Mouse (Mus musculus) midbrain, embryonic 15.5 days (tissue): ENCODE results near the gene Gm3239. TPM values are rescaled to one million over a fixed set of nuclear protein-coding genes. Genes with fewer than 3 reads are reported as not detected.
"Not testable (repeated sequence)": the region's sequence is repeated elsewhere in the genome, so short reads cannot be mapped to it uniquely, and the experiment has no call there.

Source experiments
- ATAC-seq: fragments of 200-750 bp; cut with Nextera tagmentation; replicated peaks from 2 replicates; pipeline ENCODE4 v1.8.0; 2017; ENCODE audit warnings: moderate TSS enrichment
- H3K27ac ChIP-seq: fragments of 300-500 bp; sonication (generic); 2 replicates; pipeline ENCODE4 v1.5.1; 2015; ENCODE audit warnings: mild to moderate bottlenecking, inconsistent platforms
- H3K27me3 ChIP-seq: fragments of 300-500 bp; sonication (generic); replicated peaks from 2 replicates; pipeline ENCODE4 v1.6.1; 2015; ENCODE audit warnings: inconsistent platforms
- H3K36me3 ChIP-seq: fragments of 300-500 bp; sonication (generic); replicated peaks from 2 replicates; pipeline ENCODE4 v1.6.1; 2015; ENCODE audit warnings: inconsistent platforms
- H3K4me1 ChIP-seq: fragments of 300-500 bp; sonication (generic); 2 replicates; pipeline ENCODE4 v1.6.1; 2015; ENCODE audit warnings: inconsistent platforms
- H3K4me2 ChIP-seq: fragments of 300-500 bp; sonication (generic); 2 replicates; pipeline ENCODE4 v1.6.1; 2015; ENCODE audit warnings: inconsistent platforms, mild to moderate bottlenecking, moderate library complexity
- H3K4me3 ChIP-seq: fragments of 300-500 bp; sonication (generic); 2 replicates; pipeline ENCODE4 v1.5.1; 2015; ENCODE audit warnings: mild to moderate bottlenecking, inconsistent platforms
- H3K9ac ChIP-seq: fragments of 300-500 bp; sonication (generic); 2 replicates; pipeline ENCODE4 v1.6.1; 2015; ENCODE audit warnings: mild to moderate bottlenecking, inconsistent platforms
- H3K9me3 ChIP-seq: fragments of 300-500 bp; sonication (generic); 2 replicates; pipeline ENCODE4 v1.6.1; 2016; ENCODE audit warnings: inconsistent platforms
- WGBS: fragments of 180-500 bp; shearing (Covaris S2); methylation state at CpG from one replicate; pipeline ENCODE4 v1.1.7; 2015; ENCODE audit warnings: mixed read lengths; 5-methylcytosine and 5-hydroxymethylcytosine counted together
- polyA plus RNA-seq: library from polyadenylated mRNA; unstranded; fragments of >200 nt; fragmentation: Nextera tagmentation; extraction: Ambion mirVana; gene quantifications from 2 replicates; pipeline ENCODE4 v1.2.1, GENCODE M21; 2015

The Gm3239 gene
- 1.0 and 1.4 TPM in 2 replicates for polyA plus RNA-seq

- not testable (repeated sequence) for H3K4me3 ChIP-seq, H3K27me3 ChIP-seq, H3K36me3 ChIP-seq, H3K9me3 ChIP-seq, H3K4me1 ChIP-seq, H3K27ac ChIP-seq, H3K4me2 ChIP-seq, H3K9ac ChIP-seq, ATAC-seq
- no CpG with 5 or more reads among the region's 2 CpGs for WGBS
These were observed at the start of gene Gm3239 for GRCm38 (mm10) chr14:4663892-4664291. Gene Gm3239 (plus strand): TSS chr14:4664192.

GRCm38 (mm10) chr14:4632052-4632451 is 31.9 kb upstream of the Gm3239 start, which contains the start of gene Gm8159:
Gene Gm8159 (plus strand): TSS chr14:4632352.
- WGBS: no CpG with 5 or more reads among the region's 2 CpGs
- not testable (repeated sequence) for H3K27me3 ChIP-seq, H3K4me2 ChIP-seq, H3K36me3 ChIP-seq, H3K27ac ChIP-seq, H3K4me3 ChIP-seq, H3K9ac ChIP-seq, H3K4me1 ChIP-seq, ATAC-seq, H3K9me3 ChIP-seq

GRCm38 (mm10) chr14:4649309-4649708 is 14.7 kb upstream of the Gm3239 start:
- Histone ChIP-seq H3K4me2 (peak overlapping the region; percentile 68), H3K4me3 (peak overlapping the region; percentile 40)
- not testable (repeated sequence) for H3K27me3 ChIP-seq, ATAC-seq, H3K4me1 ChIP-seq, H3K36me3 ChIP-seq, H3K9me3 ChIP-seq, H3K27ac ChIP-seq, H3K9ac ChIP-seq
- 2% methylated on average over 11 of the region's 18 CpGs for WGBS

- H3K4me1 ChIP-seq, H3K4me3 ChIP-seq, H3K27ac ChIP-seq, H3K9ac ChIP-seq, H3K36me3 ChIP-seq, ATAC-seq, H3K27me3 ChIP-seq, H3K9me3 ChIP-seq: not testable (repeated sequence)
- WGBS: 5% methylated on average over 6 of the region's 9 CpGs
- peak overlapping the region; percentile 68; the same call in 1 of the 2 replicates for H3K4me2 ChIP-seq
These were observed 13.7 kb upstream of the Gm3239 start for GRCm38 (mm10) chr14:4650324-4650723.

GRCm38 (mm10) chr14:4708938-4709337 is 44.9 kb downstream of the Gm3239 start, which contains the start of gene Gm7876:
Gene Gm7876 (plus strand): TSS chr14:4709238.
- H3K9ac ChIP-seq, H3K36me3 ChIP-seq, H3K9me3 ChIP-seq, H3K4me1 ChIP-seq, ATAC-seq, H3K27ac ChIP-seq, H3K4me2 ChIP-seq, H3K4me3 ChIP-seq, H3K27me3 ChIP-seq: not testable (repeated sequence)
- 76% methylated on average over 1 of the region's 2 CpGs for WGBS

Other genes starting within 250 kb of the Gm3239 start
- 4.5 and 5.6 TPM in 2 replicates for gene Gm3164, start 248.7 kb upstream of the Gm3239 start, polyA plus RNA-seq
- gene Gm3173, start 233.2 kb upstream of the Gm3239 start, polyA plus RNA-seq: 1.2 and 2.4 TPM in 2 replicates
- not detected in 2 replicates for gene Gm3182, start 182.4 kb upstream of the Gm3239 start, polyA plus RNA-seq
- gene Gm3047, start 108.8 kb upstream of the Gm3239 start, polyA plus RNA-seq: not detected in 2 replicates
- gene Gm8159, start 31.8 kb upstream of the Gm3239 start, polyA plus RNA-seq: not detected in 2 replicates
- not detected in 2 replicates for gene Gm7876, start 45.0 kb downstream of the Gm3239 start, polyA plus RNA-seq
- gene Gm3252, start 62.6 kb downstream of the Gm3239 start, polyA plus RNA-seq: 3.3 and 3.4 TPM in 2 replicates
- not detected in 2 replicates for gene Gm9602, start 112.1 kb downstream of the Gm3239 start, polyA plus RNA-seq
- gene Gm3269, start 173.9 kb downstream of the Gm3239 start, polyA plus RNA-seq: not detected in 2 replicates
- gene Gm3264, start 191.4 kb downstream of the Gm3239 start, polyA plus RNA-seq: 4.4 and 5.2 TPM in 2 replicates
- gene Gm3278, start 228.2 kb downstream of the Gm3239 start, polyA plus RNA-seq: not detected in 2 replicates